Mouse (Mus musculus) megakaryocyte, embryonic 14.5 days (primary cell): Measurements from ENCODE around the gene Lrpap1. TPM values are rescaled to one million over a fixed set of nuclear protein-coding genes. Genes with fewer than 3 reads are reported as not detected.

Experiments
- H3K27me3 ChIP-seq: replicated peaks from 2 replicates; pipeline ENCODE3; 2012; ENCODE audit warnings: inconsistent platforms
- H3K36me3 ChIP-seq: replicated peaks from 2 replicates; pipeline ENCODE3; 2012; ENCODE audit warnings: low read length, inconsistent platforms, mixed read lengths
- H3K4me1 ChIP-seq: 2 replicates; pipeline ENCODE4 v1.6.1; 2012; ENCODE audit warnings: inconsistent platforms
- H3K4me3 ChIP-seq: replicated peaks from 2 replicates; pipeline ENCODE3; 2012; ENCODE audit warnings: moderate library complexity, mild to moderate bottlenecking, inconsistent platforms
- H3K9me3 ChIP-seq: 2 replicates; pipeline ENCODE4 v1.6.1; 2012; ENCODE audit warnings: inconsistent platforms
- FLI1 ChIP-seq: IDR thresholded peaks from 2 replicates; pipeline ENCODE4 v1.6.1; 2012; ENCODE audit warnings: low read length, inconsistent platforms, mixed read lengths
- GATA1 ChIP-seq: IDR thresholded peaks from 3 replicates; pipeline ENCODE4 v1.6.1; 2012; ENCODE audit warnings: mixed read lengths, low read length, inconsistent platforms, borderline replicate concordance
- polyA plus RNA-seq: library from polyadenylated mRNA; stranded (reverse); fragments of >175 nt; gene quantifications from 2 replicates; pipeline ENCODE4 v1.2.3, GENCODE M21; 2012; ENCODE audit warnings: low replicate concordance; ENCODE audit not compliant: insufficient read depth

The Lrpap1 gene
- polyA plus RNA-seq, 1 experiment: 48.7 TPM

DNA sequence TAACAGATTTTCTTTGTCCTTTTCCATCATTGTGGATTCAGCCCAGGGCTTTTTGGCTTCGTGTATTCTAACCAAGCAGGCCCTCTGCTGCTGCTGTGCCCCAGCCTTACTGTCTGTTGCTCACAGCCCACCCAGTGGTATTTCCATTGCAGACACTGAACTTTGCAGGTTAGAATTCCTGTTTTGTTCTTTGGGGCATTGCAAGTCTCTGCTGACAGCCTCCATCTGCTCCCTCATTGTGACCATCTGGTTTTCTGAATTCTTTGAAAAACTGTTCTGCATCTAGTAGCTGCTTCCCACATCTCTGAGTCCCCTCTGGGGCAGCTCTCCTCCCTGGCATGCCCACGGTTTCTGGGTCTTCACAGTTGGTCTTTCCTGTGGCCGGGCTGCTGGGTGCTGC, 35.8 kb upstream of the Lrpap1 start:
- Histone ChIP-seq H3K36me3 (no peaks in the 10 kb centered on the region), H3K9me3 (no peaks in the 10 kb centered on the region), H3K27me3 (peaks cover 51% of the 10 kb centered on the region), H3K4me1 (peaks cover 76% of the 10 kb centered on the region), H3K4me3 (no peak overlapping the region)
- no peak for TF ChIP-seq FLI1
- no peak for TF ChIP-seq GATA1

DNA sequence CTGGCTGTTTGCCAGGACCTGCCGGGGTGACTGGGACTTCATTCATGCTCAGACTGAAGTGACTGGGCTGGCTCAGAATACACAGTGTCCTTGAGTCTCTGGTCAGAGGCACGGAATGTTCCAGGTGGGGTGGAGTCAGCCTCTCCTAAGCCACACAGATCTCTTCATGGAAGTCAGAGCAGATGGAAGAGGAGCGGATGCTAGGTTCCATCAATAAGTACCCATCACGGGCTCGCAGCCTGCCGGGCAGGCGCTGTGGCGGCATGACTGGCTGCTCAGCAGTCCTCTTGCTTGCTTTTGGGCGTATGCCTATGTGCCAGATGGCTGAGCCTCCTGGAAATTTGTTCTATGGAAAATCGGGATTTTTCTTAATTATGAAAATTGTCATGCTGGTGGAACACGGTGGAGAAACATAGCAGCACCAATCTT, 32.6 kb upstream of the Lrpap1 start:
- Histone ChIP-seq H3K4me1 (peaks cover 45% of the 10 kb centered on the region), H3K9me3 (no peaks in the 10 kb centered on the region), H3K4me3 (no peak overlapping the region), H3K36me3 (no peaks in the 10 kb centered on the region), H3K27me3 (peaks cover 73% of the 10 kb centered on the region)
- no peak for TF ChIP-seq FLI1
- no peak for TF ChIP-seq GATA1

DNA sequence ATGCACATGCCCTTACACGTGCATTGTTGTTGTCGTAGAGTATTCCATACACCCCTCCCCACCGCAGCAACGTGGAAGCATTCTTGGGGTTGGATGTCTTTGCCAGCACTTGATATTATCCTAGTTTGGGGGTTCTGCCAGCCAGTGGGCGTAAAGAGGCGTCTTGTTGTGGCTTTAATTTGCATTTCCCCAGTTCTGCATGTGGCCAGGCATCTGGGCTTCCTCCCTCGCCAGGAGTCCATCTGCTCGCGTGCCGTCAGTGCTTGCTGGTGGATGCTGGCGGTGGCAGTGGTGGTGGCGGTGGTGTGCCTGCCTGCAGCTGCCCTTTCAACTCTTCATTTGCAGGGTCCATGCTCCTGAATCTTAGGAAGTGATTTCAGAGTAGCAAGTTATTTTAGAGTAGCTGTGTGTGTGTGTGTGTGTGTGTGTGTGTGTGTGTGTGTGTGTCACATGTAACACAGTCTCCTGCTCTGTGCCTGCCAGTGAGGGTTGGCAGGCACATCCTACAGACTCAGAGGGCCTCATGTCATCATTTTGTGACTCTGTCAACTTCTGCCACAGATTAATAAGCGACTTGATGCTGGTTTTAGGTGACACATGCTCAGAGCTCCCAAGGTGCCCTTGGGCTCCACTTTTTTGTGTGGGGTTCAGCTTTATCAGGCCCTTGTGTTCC, 32.1 kb upstream of the Lrpap1 start:
- Histone ChIP-seq H3K9me3 (no peaks in the 10 kb centered on the region), H3K4me1 (peaks cover 39% of the 10 kb centered on the region), H3K27me3 (peaks cover 72% of the 10 kb centered on the region), H3K4me3 (peak overlapping the region; percentile 59), H3K36me3 (no peaks in the 10 kb centered on the region)
- TF ChIP-seq GATA1 (no peak), FLI1 (no peak)

DNA sequence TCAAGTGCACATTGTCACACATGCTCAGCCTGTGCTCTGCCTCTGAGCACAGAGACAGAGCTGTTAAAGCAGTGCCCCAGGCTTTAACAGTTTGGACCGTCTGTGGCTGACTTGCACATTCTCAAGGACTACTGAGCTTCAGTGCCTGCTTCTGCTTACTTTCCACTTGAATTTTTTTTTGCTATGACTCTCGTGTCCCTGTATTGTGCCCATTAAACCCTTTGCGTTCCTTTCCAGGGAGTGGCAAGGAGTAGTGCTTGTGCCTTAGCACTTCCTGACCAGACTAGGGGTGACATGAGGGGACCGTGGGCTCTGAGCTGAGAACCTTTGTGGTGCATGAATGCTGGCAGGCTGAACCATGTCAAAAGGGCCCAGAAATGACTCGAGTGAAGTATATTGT, 30.3 kb upstream of the Lrpap1 start:
- TF ChIP-seq FLI1 (no peak), GATA1 (no peak)

DNA sequence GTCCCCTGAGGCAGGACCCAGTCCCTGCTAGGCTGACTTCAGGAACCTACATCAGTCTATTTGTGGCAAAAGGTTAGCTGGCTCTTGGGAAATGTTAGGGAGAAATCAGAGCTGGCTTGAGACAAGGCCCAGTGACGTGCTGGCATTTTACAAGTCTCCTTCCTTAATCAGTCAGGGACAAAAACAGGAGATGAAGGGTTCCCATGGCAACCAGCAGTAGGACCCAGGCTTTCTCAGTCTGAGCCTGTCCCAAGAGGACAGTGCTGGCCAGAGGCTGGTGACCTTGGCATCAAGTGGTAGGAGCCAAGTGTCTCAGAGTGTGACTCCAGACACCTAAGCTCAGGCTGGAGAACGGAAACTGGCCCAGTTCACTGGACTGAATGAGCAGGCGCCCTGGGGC, 28.7 kb upstream of the Lrpap1 start:
- peaks cover 30% of the 10 kb centered on the region for H3K4me1 ChIP-seq
- no peaks in the 10 kb centered on the region for H3K36me3 ChIP-seq
- TF ChIP-seq FLI1 (no peak), GATA1 (no peak)
- peaks cover 10% of the 10 kb centered on the region for H3K9me3 ChIP-seq
- no peak overlapping the region for H3K4me3 ChIP-seq
- peaks cover 62% of the 10 kb centered on the region for H3K27me3 ChIP-seq

More for the DNA sequence above, 30.3 kb upstream of the Lrpap1 start:
- H3K9me3 ChIP-seq: peaks cover 1% of the 10 kb centered on the region
- H3K36me3 ChIP-seq: no peaks in the 10 kb centered on the region
- H3K4me1 ChIP-seq: peaks cover 41% of the 10 kb centered on the region
- H3K4me3 ChIP-seq: no peak overlapping the region
- H3K27me3 ChIP-seq: peaks cover 62% of the 10 kb centered on the region

DNA sequence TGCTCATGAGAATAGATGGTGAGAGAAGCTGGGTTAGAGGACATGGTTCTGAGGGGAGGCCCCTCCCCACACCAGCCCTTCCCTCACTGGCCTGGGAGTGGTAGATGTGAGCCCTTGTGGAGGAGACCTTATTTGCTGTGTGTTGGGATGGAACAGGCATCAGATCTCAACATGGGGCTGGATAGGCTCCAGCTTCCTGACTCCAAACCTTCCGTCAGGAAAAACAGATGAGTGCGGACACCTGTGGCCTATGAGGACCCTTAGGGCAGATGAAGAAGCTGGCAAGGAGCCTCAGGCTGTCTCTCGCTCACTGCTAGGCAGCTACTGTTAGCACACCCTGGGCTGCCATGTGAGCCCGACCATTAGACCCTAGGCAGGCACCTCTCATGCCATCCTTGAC, 27.9 kb upstream of the Lrpap1 start:
- peaks cover 65% of the 10 kb centered on the region for H3K27me3 ChIP-seq
- peaks cover 16% of the 10 kb centered on the region for H3K9me3 ChIP-seq
- no peak overlapping the region for H3K4me3 ChIP-seq
- TF ChIP-seq GATA1 (no peak), FLI1 (no peak)
- peaks cover 28% of the 10 kb centered on the region for H3K4me1 ChIP-seq
- H3K36me3 ChIP-seq: no peaks in the 10 kb centered on the region

DNA sequence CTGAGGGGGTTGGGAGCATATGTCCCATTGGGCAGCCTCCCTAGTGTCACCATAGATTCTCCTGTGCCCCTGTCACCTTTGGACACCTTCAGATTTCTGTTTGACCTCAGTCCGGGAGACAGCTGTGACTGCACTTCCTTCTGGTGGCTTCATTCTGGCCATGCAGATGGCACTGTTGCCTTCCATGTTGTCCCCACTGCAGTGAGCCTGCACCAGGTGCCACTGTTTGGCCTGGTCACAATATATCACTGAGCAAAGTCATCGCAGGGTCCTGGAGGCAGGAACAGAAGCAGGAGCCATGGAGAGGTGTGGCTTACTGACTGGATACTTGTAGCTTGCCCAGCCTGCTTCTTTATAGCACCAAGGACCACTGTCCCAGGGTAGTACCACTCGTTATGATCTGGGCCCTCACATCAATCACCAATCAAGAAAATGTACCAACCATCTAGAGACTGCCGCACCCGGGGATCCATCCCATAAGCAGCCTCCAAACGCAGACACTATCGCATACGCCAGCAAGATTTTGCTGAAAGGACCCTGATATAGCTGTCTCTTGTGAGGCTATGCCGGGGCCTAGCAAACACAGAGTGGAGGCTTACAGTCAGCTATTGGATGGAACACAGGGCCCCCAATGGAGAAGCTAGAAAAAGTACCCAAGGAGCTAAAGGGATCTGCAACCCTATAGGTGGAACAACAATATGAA, 26.9 kb upstream of the Lrpap1 start:
- peaks cover 61% of the 10 kb centered on the region for H3K27me3 ChIP-seq
- H3K9me3 ChIP-seq: peaks cover 18% of the 10 kb centered on the region
- no peaks in the 10 kb centered on the region for H3K36me3 ChIP-seq
- TF ChIP-seq FLI1: no peak
- TF ChIP-seq GATA1: no peak
- no peak overlapping the region for H3K4me3 ChIP-seq
- peaks cover 18% of the 10 kb centered on the region for H3K4me1 ChIP-seq

DNA sequence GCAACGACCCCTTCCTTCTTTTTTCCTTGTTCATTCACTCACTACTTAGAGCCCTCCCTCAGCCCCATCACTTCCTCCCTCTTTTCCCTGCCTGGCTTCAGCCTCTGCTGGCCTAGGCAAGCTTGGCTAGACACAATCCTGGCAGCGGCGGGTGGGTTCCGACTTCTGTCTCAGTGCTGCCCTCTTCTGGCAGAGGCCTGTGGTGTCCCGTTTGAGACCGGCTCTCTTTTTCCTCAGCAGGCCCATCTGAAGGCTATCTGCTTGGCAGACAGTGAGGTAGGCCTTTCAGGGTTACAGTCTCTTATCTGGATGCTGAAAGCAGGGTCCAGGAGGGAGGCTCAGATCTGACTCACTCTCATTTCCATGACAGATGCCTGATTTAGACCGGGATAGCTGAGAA, 26.2 kb upstream of the Lrpap1 start:
- Histone ChIP-seq H3K4me3 (peak overlapping the region; percentile 18), H3K4me1 (peaks cover 14% of the 10 kb centered on the region), H3K9me3 (peaks cover 18% of the 10 kb centered on the region), H3K27me3 (peaks cover 60% of the 10 kb centered on the region), H3K36me3 (no peaks in the 10 kb centered on the region)
- TF ChIP-seq FLI1: no peak
- no peak for TF ChIP-seq GATA1

DNA sequence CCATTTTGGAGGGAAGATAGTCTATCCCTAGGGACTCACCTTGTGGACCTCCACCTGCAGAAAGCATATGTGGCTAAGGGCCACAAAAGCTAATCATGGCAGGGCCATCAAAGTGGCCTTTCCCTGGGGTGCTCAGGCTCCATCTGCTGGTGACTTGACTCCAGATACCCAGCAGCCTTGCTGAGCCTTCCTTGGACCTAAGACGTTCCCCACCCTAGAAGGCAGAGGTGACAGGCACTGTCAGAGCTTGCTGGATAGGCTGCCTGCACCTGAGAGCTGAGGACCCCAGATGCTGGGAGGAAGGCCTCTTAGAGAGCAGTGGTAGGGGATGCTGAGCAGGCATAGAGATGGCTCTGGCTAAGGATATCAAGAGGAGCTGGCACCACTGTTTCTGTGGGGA, 25.7 kb upstream of the Lrpap1 start:
- Histone ChIP-seq H3K27me3 (peaks cover 65% of the 10 kb centered on the region), H3K36me3 (no peaks in the 10 kb centered on the region), H3K4me1 (peaks cover 14% of the 10 kb centered on the region), H3K4me3 (no peak overlapping the region), H3K9me3 (peaks cover 18% of the 10 kb centered on the region)
- TF ChIP-seq GATA1 (no peak), FLI1 (no peak)

DNA sequence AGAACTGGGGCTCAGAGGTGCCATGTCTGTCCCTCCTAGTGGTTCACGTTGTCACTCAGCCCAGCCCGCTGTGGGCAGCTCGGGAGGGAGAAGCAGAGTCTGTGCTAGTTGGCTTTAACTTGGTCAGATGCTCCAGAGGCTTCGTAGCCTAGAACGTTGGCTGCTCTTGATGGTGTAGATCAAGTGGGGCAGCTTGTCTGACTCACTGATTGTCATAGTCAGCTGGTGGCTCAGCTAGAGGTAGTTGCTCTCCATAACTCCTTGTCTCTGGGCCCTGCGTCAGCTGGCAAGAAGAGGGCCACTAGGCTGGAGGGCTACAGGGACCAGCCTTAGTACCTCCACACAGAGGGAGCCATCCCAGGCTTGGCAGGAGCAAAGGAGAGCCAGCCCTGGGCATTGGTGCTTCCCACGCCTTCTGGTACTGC, 24.2 kb upstream of the Lrpap1 start:
- Histone ChIP-seq H3K4me3 (no peak overlapping the region), H3K4me1 (peaks cover 16% of the 10 kb centered on the region), H3K9me3 (peaks cover 18% of the 10 kb centered on the region), H3K27me3 (peaks cover 53% of the 10 kb centered on the region), H3K36me3 (no peaks in the 10 kb centered on the region)
- TF ChIP-seq FLI1 (no peak), GATA1 (no peak)
